Mouse (Mus musculus): Measurements from ENCODE around the gene Sec16b. TPM values are rescaled to one million over a fixed set of nuclear protein-coding genes. Genes with fewer than 3 reads are reported as not detected.

The Sec16b gene
- polyA plus RNA-seq, 2 experiments, result 5.9 to 6.1 TPM

- DNase-seq (ENCODE audit: low spot score), result no peak
- peak; percentile 23; the same call in 1 of the 2 replicates for ATAC-seq (ENCODE audit: low FRiP score, low read depth)
Measured at GRCm38 (mm10) chr1:157592039-157592438, 85.5 kb downstream of the Sec16b start.

GRCm38 (mm10) chr1:157594561-157594960 lies 88.0 kb downstream of the Sec16b start:
- 83% methylated on average over 5 of the region's 5 CpGs for WGBS
- H3K36me3 ChIP-seq (ENCODE audit: control insufficient read depth, insufficient read depth, low read length), result no peaks in the 10 kb centered on the region
- H3K27ac ChIP-seq (replicated peaks; ENCODE audit: low read depth, low read length), result no peak overlapping the region
- no peak for TF ChIP-seq POLR2A (IDR thresholded peaks at IDR 0.05; ENCODE audit: borderline replicate concordance, extremely low read depth, insufficient read depth, insufficient read length)
- ATAC-seq (ENCODE audit: low FRiP score, low read depth), result no peak
- no peak overlapping the region for H3K4me3 ChIP-seq (replicated peaks; ENCODE audit: low read length)
- no peak overlapping the region for H3K4me2 ChIP-seq (replicated peaks; ENCODE audit: low read depth, low read length, severe bottlenecking)
- H3K4me1 ChIP-seq (ENCODE audit: control insufficient read depth, insufficient read depth, low read length), result no peaks in the 10 kb centered on the region
- H3K27me3 ChIP-seq (ENCODE audit: control insufficient read depth, insufficient read depth, low read length), result no peaks in the 10 kb centered on the region
- H3K9ac ChIP-seq (ENCODE audit: low read depth, low read length, severe bottlenecking), result no peak overlapping the region
- no peak for DNase-seq (ENCODE audit: low spot score)
- no peaks in the 10 kb centered on the region for H3K9me3 ChIP-seq (ENCODE audit: control insufficient read depth, low read length)

More at GRCm38 (mm10) chr1:157592039-157592438, 85.5 kb downstream of the Sec16b start:
- Histone ChIP-seq H3K27ac (replicated peaks; ENCODE audit: low read depth, low read length) (no peak overlapping the region), H3K4me1 (ENCODE audit: control insufficient read depth, insufficient read depth, low read length) (no peaks in the 10 kb centered on the region), H3K36me3 (ENCODE audit: control insufficient read depth, insufficient read depth, low read length) (no peaks in the 10 kb centered on the region), H3K27me3 (ENCODE audit: control insufficient read depth, insufficient read depth, low read length) (no peaks in the 10 kb centered on the region), H3K9ac (ENCODE audit: low read depth, low read length, severe bottlenecking) (no peak overlapping the region), H3K9me3 (ENCODE audit: control insufficient read depth, low read length) (no peaks in the 10 kb centered on the region), H3K4me2 (replicated peaks; ENCODE audit: low read depth, low read length, severe bottlenecking) (no peak overlapping the region), H3K4me3 (replicated peaks; ENCODE audit: low read length) (no peak overlapping the region)
- WGBS, result 48% methylated on average over 2 of the region's 2 CpGs
- TF ChIP-seq POLR2A (IDR thresholded peaks at IDR 0.05; ENCODE audit: borderline replicate concordance, extremely low read depth, insufficient read depth, insufficient read length), result no peak

- H3K4me3 ChIP-seq (replicated peaks; ENCODE audit: low read length), result no peak overlapping the region
- TF ChIP-seq POLR2A (IDR thresholded peaks at IDR 0.05; ENCODE audit: borderline replicate concordance, extremely low read depth, insufficient read depth, insufficient read length), result no peak
- H3K4me1 ChIP-seq (ENCODE audit: control insufficient read depth, insufficient read depth, low read length), result no peaks in the 10 kb centered on the region
- no peak overlapping the region for H3K9ac ChIP-seq (ENCODE audit: low read depth, low read length, severe bottlenecking)
- 89% methylated on average over 9 of the region's 9 CpGs for WGBS
- ATAC-seq (ENCODE audit: low FRiP score, low read depth), result no peak
- no peaks in the 10 kb centered on the region for H3K9me3 ChIP-seq (ENCODE audit: control insufficient read depth, low read length)
- H3K36me3 ChIP-seq (ENCODE audit: control insufficient read depth, insufficient read depth, low read length), result no peaks in the 10 kb centered on the region
- H3K4me2 ChIP-seq (replicated peaks; ENCODE audit: low read depth, low read length, severe bottlenecking), result no peak overlapping the region
- no peak overlapping the region for H3K27ac ChIP-seq (replicated peaks; ENCODE audit: low read depth, low read length)
- no peaks in the 10 kb centered on the region for H3K27me3 ChIP-seq (ENCODE audit: control insufficient read depth, insufficient read depth, low read length)
- DNase-seq (ENCODE audit: low spot score), result no peak
Measured at GRCm38 (mm10) chr1:157595165-157595564, 88.6 kb downstream of the Sec16b start.

GRCm38 (mm10) chr1:157604513-157604912 lies 98.0 kb downstream of the Sec16b start:
- Histone ChIP-seq H3K27ac (replicated peaks; ENCODE audit: low read depth, low read length) (no peak overlapping the region), H3K36me3 (ENCODE audit: control insufficient read depth, insufficient read depth, low read length) (no peaks in the 10 kb centered on the region), H3K4me3 (replicated peaks; ENCODE audit: low read length) (no peak overlapping the region), H3K4me2 (replicated peaks; ENCODE audit: low read depth, low read length, severe bottlenecking) (no peak overlapping the region), H3K4me1 (ENCODE audit: control insufficient read depth, insufficient read depth, low read length) (no peaks in the 10 kb centered on the region), H3K9me3 (ENCODE audit: control insufficient read depth, low read length) (no peaks in the 10 kb centered on the region), H3K9ac (ENCODE audit: low read depth, low read length, severe bottlenecking) (no peak overlapping the region), H3K27me3 (ENCODE audit: control insufficient read depth, insufficient read depth, low read length) (no peaks in the 10 kb centered on the region)
- TF ChIP-seq POLR2A (IDR thresholded peaks at IDR 0.05; ENCODE audit: borderline replicate concordance, extremely low read depth, insufficient read depth, insufficient read length), result no peak
- whole genome bisulfite sequencing, result 71% methylated on average over 5 of the region's 5 CpGs
- DNase-seq (ENCODE audit: low spot score), result no peak
- no peak for ATAC-seq (ENCODE audit: low FRiP score, low read depth)

Other genes starting within 250 kb of the Sec16b start
- 5.2 and 5.4 TPM in 2 replicates for gene Rasal2, start 94.1 kb upstream of the Sec16b start, polyA plus RNA-seq (2012; rRNA removed)
- gene Rasal2, start 94.1 kb upstream of the Sec16b start, polyA plus RNA-seq (2014; fragmentation: Nextera tagmentation; extraction: Ambion mirVana), result 10.2 and 11.5 TPM in 2 replicates
- 11.8 and 12.9 TPM in 2 replicates for gene Cryzl2, start 48.2 kb upstream of the Sec16b start, polyA plus RNA-seq (2012; rRNA removed)
- 8.7 and 11.2 TPM in 2 replicates for gene Cryzl2, start 48.2 kb upstream of the Sec16b start, polyA plus RNA-seq (2014; fragmentation: Nextera tagmentation; extraction: Ambion mirVana)

All from limb, embryonic 14.5 days (tissue).